Comparison of ENCODE assay signal across 9 mouse cellular contexts in genomic region chr12:112576749-112577148, GRCm38 (mm10). TPM values are rescaled to one million over a fixed set of nuclear protein-coding genes. Genes with fewer than 3 reads are reported as not detected.
DNase-seq lines count a peak whose midpoint lies in the region; ATAC-seq and TF ChIP-seq lines count a peak whose summit lies in the region.
"Had no signal": no experiment of that assay in that cellular context is flagged by ENCODE, and none has a peak within 500 bp of the region (broad histone marks: within the 10 kb centered on the region; RNA-seq: fewer than 3 reads in every experiment).

No protein-coding gene starts in this region.

- H3K36me3 ChIP-seq in lung, postnatal 0 days (ENCODE audit: insufficient read depth, low read length) = no peaks in the 10 kb centered on the region

- 13% methylated on average over 3 of the region's 3 CpGs for WGBS in lung, postnatal 0 days
- 46% methylated on average over 3 of the region's 3 CpGs for WGBS in cerebellum, adult 2 months

- no peak overlapping the region for H3K4me3 ChIP-seq in layer of hippocampus, adult 2 months
- H3K4me3 ChIP-seq in lung, postnatal 0 days (ENCODE audit: low read depth, low read length) = no peak overlapping the region
- H3K4me3 ChIP-seq in cerebellum, adult 2 months (replicated peaks; ENCODE audit: insufficient read depth, low read depth, low read length) = no peak overlapping the region

- peak; percentile 86 for ATAC-seq in lung, postnatal 0 days

- no peak for TF ChIP-seq EP300 in lung, postnatal 0 days (IDR thresholded peaks at IDR 0.05)

- TF ChIP-seq POLR2A in cerebellum, adult 2 months (IDR thresholded peaks at IDR 0.05; ENCODE audit: borderline replicate concordance, insufficient read depth, low read length) = no peak

- peak; percentile 37 for DNase-seq in adrenal gland, adult 2 months
- DNase-seq in adrenal gland, postnatal 14 days = no peak
- no peak for DNase-seq in layer of hippocampus, adult 2 months (ENCODE audit: low spot score in 2 of 2)
- DNase-seq in layer of hippocampus, adult 9-11 months = no peak
- DNase-seq in embryo, embryonic 9.5 days (ENCODE audit: extremely low spot score) = peak; percentile 7
- peak; percentile 89 for DNase-seq in lung, postnatal 0 days (ENCODE audit: low spot score)
- DNase-seq in layer of hippocampus, adult 18-20 months (ENCODE audit: low spot score in 2 of 2) = no peak
- DNase-seq in cerebellum, adult 2 months = no peak

- H3K9ac ChIP-seq in lung, postnatal 0 days (replicated peaks; ENCODE audit: low read depth) = 0 out of 2 replicates have a peak overlapping the region, but pooled peaks have one; percentile 16
- H3K9ac ChIP-seq: liver, embryonic 14.5 days had no signal

- TF ChIP-seq CTCF in layer of hippocampus, adult 2 months (conservative IDR thresholded peaks at IDR 0.05) = no peak
- no peak for TF ChIP-seq CTCF in lung, postnatal 0 days (IDR thresholded peaks at IDR 0.05)
- no peak for TF ChIP-seq CTCF in cerebellum, adult 2 months (IDR thresholded peaks at IDR 0.05; ENCODE audit: borderline replicate concordance, insufficient read depth, low read depth, low read length)

- H3K4me1 ChIP-seq in lung, postnatal 0 days (ENCODE audit: insufficient read depth, low read depth, low read length) = peaks cover 19% of the 10 kb centered on the region; the same call in 1 of the 2 replicates
- no peaks in the 10 kb centered on the region for H3K4me1 ChIP-seq in cerebellum, adult 2 months (ENCODE audit: control insufficient read depth, insufficient read depth, low read length)

- no peaks in the 10 kb centered on the region for H3K9me3 ChIP-seq in lung, postnatal 0 days (ENCODE audit: low read length)

- no peaks in the 10 kb centered on the region for H3K27me3 ChIP-seq in lung, postnatal 0 days (replicated peaks; ENCODE audit: insufficient read depth, low read length)
- H3K27me3 ChIP-seq in cerebellum, adult 2 months (ENCODE audit: control insufficient read depth, insufficient read depth, low read length) = no peaks in the 10 kb centered on the region

- H3K4me2 ChIP-seq in lung, postnatal 0 days (replicated peaks; ENCODE audit: low read depth, low read length) = no peak overlapping the region; the same call in 1 of the 2 replicates

- H3K27ac ChIP-seq in layer of hippocampus, adult 2 months = peak overlapping the region; percentile 43; the same call in 1 of the 2 replicates
- H3K27ac ChIP-seq in lung, postnatal 0 days (ENCODE audit: low read length) = peak overlapping the region; percentile 88
- no peak overlapping the region for H3K27ac ChIP-seq in cerebellum, adult 2 months (ENCODE audit: insufficient read depth, low read length)
- H3K27ac ChIP-seq: liver, embryonic 14.5 days had no signal

RNA-seq across cellular contexts. Expression of gene Inf2, which starts 11.8 kb away (rescaled TPM):
- total RNA-seq in adrenal gland, adult 2 months (2021) = 10 to 100 TPM; 20.7 to 40.6 TPM
- 45.0 and 47.9 TPM in 2 replicates for polyA plus RNA-seq in adrenal gland, adult 2 months (2012; rRNA removed)
- 25.3 and 33.2 TPM in 2 replicates for total RNA-seq in adrenal gland, postnatal 14 days (2021)
- 100 to 1,000 TPM; 131 to 138 TPM for total RNA-seq in layer of hippocampus, adult 2 months (2021)
- 4.9 and 5.2 TPM in 2 replicates for polyA plus RNA-seq in lung, postnatal 0 days (2015; fragmentation: Nextera tagmentation; extraction: Ambion mirVana)
- total RNA-seq in layer of hippocampus, adult 18-20 months (2021) = 100 to 1,000 TPM; 105 to 111 TPM
- polyA plus RNA-seq in cerebellum, adult 2 months (2012; rRNA removed) = 34.9 and 41.8 TPM in 2 replicates

RNA-seq across cellular contexts. Expression of gene Adssl1, which starts 43.1 kb away (rescaled TPM):
- 10 to 100 TPM; 10.7 to 39.1 TPM for total RNA-seq in adrenal gland, adult 2 months (2021)
- 10.6 and 11.0 TPM in 2 replicates for polyA plus RNA-seq in adrenal gland, adult 2 months (2012; rRNA removed)
- 34.1 and 37.6 TPM in 2 replicates for total RNA-seq in adrenal gland, postnatal 14 days (2021)
- 10 to 100 TPM; 10.1 to 10.6 TPM for total RNA-seq in layer of hippocampus, adult 2 months (2021)
- polyA plus RNA-seq in lung, postnatal 0 days (2015; fragmentation: Nextera tagmentation; extraction: Ambion mirVana) = 29.9 and 43.0 TPM in 2 replicates
- total RNA-seq in layer of hippocampus, adult 18-20 months (2021) = 10 to 100 TPM; 14.3 to 15.7 TPM
- polyA plus RNA-seq in cerebellum, adult 2 months (2012; rRNA removed) = 69.3 and 72.0 TPM in 2 replicates

Comparison
In these comparisons a context has a peak if more than half of its experiments do, and no peak if none do; other contexts are left out.
1. DNase-seq: peak in adrenal gland, adult 2 months (single experiment), embryo, embryonic 9.5 days (single experiment) and lung, postnatal 0 days (single experiment); none in adrenal gland, postnatal 14 days (single experiment), layer of hippocampus, adult 2 months (0 of 2), layer of hippocampus, adult 9-11 months (single experiment), layer of hippocampus, adult 18-20 months (0 of 2) and cerebellum, adult 2 months (0 of 2).